Mouse (Mus musculus): ENCODE results near the gene Prss43. TPM values are rescaled to one million over a fixed set of nuclear protein-coding genes. Genes with fewer than 3 reads are reported as not detected.

Prss43 gene
- not detected in 2 replicates for polyA plus RNA-seq (2015; fragmentation: Nextera tagmentation; extraction: Ambion mirVana)

DNA sequence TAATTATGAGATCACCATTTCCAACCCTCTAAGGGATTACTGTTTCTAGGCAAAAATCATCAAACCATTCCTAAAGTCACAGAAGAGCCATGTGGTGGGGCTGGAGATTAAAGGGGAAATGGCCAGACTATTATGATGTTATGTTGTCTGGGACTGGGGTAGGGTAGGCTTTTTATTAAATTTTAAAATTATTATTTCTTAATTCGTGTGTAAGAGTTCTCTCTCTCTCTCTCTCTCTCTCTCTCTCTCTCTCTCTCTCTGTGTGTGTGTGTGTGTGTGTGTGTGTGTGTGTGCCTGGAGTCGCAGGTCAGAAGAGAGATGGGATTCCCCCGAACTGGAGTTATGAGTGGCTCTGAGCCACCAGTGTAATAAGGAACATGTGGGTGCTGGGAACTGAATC lies at the start of gene Prss43:
Gene Prss43, plus strand, starts transcription at position 301 of the 400 bp plus-strand sequence.
- Histone ChIP-seq H3K36me3 (replicated peaks) (no peaks in the 10 kb centered on the region), H3K4me1 (no peaks in the 10 kb centered on the region), H3K4me3 (no peak within 1 kb of the TSS), H3K27me3 (replicated peaks) (no peaks in the 10 kb centered on the region), H3K27ac (no peak within 1 kb of the TSS), H3K9ac (no peak within 1 kb of the TSS), H3K4me2 (no peak within 1 kb of the TSS), H3K9me3 (no peaks in the 10 kb centered on the region)
- WGBS, result 70% methylated on average over 3 of the region's 3 CpGs
- no peak for ATAC-seq (replicated peaks)

DNA sequence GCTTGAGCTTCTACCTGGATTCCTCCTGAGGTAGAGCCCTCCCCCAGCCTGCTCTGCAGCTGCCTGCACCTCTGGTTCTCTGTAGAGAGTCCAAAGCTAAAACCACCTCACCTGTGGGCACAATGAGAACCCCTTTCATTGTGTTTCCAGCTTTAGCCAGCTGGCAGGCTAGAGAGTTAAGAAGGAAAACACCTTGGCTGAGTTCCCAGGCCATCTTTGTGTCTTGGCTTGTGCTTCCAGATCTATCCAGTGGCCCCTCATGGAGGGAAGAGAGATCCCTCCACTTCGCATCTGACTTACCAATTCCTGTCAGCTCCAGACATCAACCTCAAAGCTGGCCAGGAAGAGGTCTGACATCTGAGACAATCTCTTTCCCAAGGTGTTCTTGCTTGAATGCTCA lies 48.4 kb upstream of the Prss43 start:
- Histone ChIP-seq H3K9ac (no peak overlapping the region), H3K36me3 (replicated peaks) (no peaks in the 10 kb centered on the region), H3K9me3 (no peaks in the 10 kb centered on the region), H3K4me2 (no peak overlapping the region), H3K4me1 (peaks cover 14% of the 10 kb centered on the region), H3K4me3 (no peak overlapping the region), H3K27me3 (replicated peaks) (no peaks in the 10 kb centered on the region; the same call in 1 of the 2 replicates), H3K27ac (no peak overlapping the region)
- 92% methylated on average over 1 of the region's 1 CpGs for WGBS
- no peak for ATAC-seq (replicated peaks)

DNA sequence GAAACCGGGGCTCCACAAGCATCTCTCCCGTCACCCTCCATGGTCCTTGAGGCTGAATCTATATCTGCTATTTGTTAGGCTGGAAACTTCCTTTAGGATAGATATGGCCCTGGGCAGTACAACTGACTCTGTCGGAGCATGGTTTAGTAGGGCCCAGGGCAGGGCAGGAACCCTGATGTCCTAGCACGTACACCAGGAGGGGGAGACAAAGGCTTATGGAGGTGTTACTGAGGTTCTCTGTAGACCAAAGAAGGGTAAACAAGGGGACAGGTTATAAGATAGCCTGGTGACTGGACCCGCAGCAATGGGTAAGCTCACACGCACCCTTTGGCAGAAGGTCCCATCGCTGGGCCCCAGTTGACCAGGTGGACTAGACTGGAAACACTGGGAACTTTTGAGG lies 47.9 kb upstream of the Prss43 start:
- Histone ChIP-seq H3K4me1 (peaks cover 14% of the 10 kb centered on the region), H3K4me3 (no peak overlapping the region), H3K9ac (no peak overlapping the region), H3K4me2 (no peak overlapping the region), H3K9me3 (no peaks in the 10 kb centered on the region), H3K27ac (no peak overlapping the region), H3K27me3 (replicated peaks) (no peaks in the 10 kb centered on the region; the same call in 1 of the 2 replicates), H3K36me3 (replicated peaks) (no peaks in the 10 kb centered on the region)
- ATAC-seq (replicated peaks), result no peak
- WGBS, result 86% methylated on average over 7 of the region's 7 CpGs

DNA sequence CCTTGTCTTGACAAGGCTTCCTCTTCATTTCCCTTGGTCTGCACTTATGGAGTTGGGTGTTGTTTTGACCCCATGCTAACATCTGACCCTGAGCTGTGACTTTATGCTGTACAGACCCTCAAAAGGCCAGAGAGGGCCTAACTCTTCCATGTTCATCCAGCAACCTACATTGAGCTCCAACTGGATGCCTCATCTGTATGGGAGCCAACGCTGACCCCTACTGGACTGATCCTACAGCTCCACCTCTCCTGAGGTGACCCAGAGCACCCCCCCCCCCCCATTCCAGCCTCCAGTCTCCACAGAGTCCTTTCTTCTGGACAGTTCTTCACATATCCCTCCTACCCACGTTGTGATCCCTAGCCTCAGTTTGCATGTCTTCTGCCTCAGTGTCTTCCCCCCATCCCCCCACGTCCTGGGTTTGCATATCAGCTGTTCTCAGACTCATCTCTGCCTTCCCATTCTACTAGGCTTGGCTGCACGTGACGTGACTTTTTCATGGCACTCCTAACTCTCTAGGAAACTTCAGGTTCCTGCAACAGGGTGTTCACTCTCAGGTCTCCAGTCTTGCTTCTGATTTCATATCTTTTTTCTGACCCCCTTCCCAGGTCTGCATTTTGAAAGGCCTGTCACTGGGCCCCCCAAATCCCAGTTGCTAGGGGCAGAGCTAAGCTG lies 47.1 kb upstream of the Prss43 start:
- H3K9ac ChIP-seq, result no peak overlapping the region
- no peaks in the 10 kb centered on the region; the same call in 1 of the 2 replicates for H3K27me3 ChIP-seq (replicated peaks)
- H3K4me1 ChIP-seq, result peaks cover 14% of the 10 kb centered on the region
- no peaks in the 10 kb centered on the region for H3K36me3 ChIP-seq (replicated peaks)
- WGBS, result 59% methylated on average over 5 of the region's 5 CpGs
- no peak overlapping the region for H3K4me2 ChIP-seq
- no peak overlapping the region for H3K4me3 ChIP-seq
- no peak overlapping the region for H3K27ac ChIP-seq
- ATAC-seq (replicated peaks), result no peak
- H3K9me3 ChIP-seq, result no peaks in the 10 kb centered on the region

DNA sequence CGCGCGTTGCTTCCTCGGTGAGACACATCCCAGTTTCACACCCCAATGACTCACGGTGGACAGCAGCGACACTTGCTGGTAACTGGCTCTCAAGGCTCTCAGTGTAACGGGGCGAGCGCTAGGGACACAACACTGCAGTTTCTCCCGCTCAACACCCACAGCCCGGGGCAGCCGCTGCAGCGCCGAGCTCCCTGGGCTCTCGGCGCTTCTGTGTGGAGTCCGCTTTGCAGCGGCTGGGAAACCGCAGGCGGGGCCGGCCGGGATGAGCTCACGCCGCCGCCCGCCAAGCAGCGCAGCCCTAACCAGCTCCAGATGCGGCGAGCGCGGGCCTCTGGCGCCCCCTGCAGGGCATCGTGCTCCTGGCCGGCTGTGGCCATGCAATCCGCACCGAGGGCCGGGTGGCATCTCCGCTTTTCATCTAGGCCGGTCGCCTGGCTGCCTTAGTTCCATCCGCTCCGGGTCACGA lies 45.2 kb upstream of the Prss43 start:
- ATAC-seq (replicated peaks), result peak; percentile 96
- Histone ChIP-seq H3K27me3 (replicated peaks) (no peaks in the 10 kb centered on the region; the same call in 1 of the 2 replicates), H3K9ac (peak overlapping the region; percentile 66), H3K4me1 (peaks cover 14% of the 10 kb centered on the region), H3K4me2 (peak overlapping the region; percentile 70), H3K36me3 (replicated peaks) (no peaks in the 10 kb centered on the region), H3K27ac (peak overlapping the region; percentile 85), H3K4me3 (peak overlapping the region; percentile 56), H3K9me3 (no peaks in the 10 kb centered on the region)
- 0% methylated on average over 43 of the region's 43 CpGs for WGBS

DNA sequence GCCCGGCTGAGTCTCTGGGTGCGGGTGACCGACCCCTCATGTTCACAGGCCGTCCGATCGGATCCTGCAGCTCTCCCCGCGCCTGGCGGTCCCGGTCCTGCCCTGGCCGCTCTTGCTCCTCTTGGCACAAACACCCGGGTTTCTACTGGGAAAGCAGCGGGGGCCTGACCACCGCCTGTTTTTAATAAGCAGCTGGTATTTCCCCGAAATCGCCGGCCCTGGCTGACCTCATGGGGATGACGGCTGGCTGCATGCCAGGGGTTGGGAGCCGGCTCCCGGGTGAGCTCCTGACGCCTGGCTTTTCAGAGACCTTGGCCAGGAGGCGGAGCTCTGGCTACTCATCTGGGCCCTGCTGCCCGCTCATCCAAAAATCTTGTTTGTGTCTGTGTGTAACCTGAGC lies 44.8 kb upstream of the Prss43 start:
- Histone ChIP-seq H3K9ac (peak overlapping the region; percentile 66), H3K4me2 (peak overlapping the region; percentile 70), H3K36me3 (replicated peaks) (no peaks in the 10 kb centered on the region), H3K4me3 (peak overlapping the region; percentile 56), H3K27ac (peak overlapping the region; percentile 85), H3K9me3 (no peaks in the 10 kb centered on the region), H3K4me1 (peaks cover 14% of the 10 kb centered on the region), H3K27me3 (replicated peaks) (no peaks in the 10 kb centered on the region; the same call in 1 of the 2 replicates)
- ATAC-seq (replicated peaks), result peak; percentile 76
- WGBS, result under 1% methylated on average over 23 of the region's 23 CpGs

DNA sequence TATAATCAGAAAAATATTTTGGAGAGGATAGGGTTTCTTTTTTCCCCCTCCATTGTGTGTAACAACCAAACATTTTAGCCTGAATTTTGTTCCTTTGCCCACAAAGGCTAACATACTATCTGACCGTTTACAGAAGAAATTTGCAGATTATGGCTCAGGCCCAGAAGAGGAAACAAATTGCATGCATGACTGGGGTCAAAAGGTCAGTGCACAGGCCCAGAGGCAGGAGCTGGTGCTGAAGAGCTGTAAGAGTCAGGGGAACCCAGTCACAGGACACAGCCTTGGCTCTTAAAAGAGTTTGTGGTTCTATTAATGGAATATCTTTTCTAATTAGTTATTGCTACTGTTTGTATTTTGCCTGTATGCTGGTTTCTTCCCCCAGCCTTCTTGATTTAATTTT lies 42.9 kb upstream of the Prss43 start:
- WGBS, result 45% methylated on average over 1 of the region's 1 CpGs

DNA sequence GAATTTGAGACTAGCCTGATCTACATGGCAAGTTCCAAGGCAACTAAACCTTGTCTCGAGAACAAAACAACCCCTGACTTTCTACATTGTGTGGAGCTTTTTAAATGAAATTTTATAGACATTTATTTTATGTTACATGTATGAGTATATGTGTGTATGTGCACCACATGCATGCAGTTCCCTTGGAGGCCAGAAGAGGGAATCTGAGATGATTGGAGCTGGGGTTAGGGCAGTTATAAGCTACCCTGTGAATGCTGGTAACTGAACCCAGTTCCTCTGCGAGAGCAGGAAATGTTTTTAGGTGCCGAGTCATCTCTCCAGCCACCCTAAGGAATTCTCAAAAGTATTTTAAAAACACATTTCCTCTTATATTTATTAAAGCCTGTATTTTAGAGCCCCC lies 38.3 kb upstream of the Prss43 start:
- H3K27ac ChIP-seq, result no peak overlapping the region
- no peak overlapping the region for H3K4me3 ChIP-seq
- H3K9ac ChIP-seq, result no peak overlapping the region
- ATAC-seq (replicated peaks), result no peak
- H3K27me3 ChIP-seq (replicated peaks), result no peaks in the 10 kb centered on the region
- 91% methylated on average over 3 of the region's 3 CpGs for WGBS
- H3K36me3 ChIP-seq (replicated peaks), result no peaks in the 10 kb centered on the region
- no peaks in the 10 kb centered on the region for H3K4me1 ChIP-seq
- no peak overlapping the region for H3K4me2 ChIP-seq
- H3K9me3 ChIP-seq, result no peaks in the 10 kb centered on the region

More for the DNA sequence above, 42.9 kb upstream of the Prss43 start:
- Histone ChIP-seq H3K9ac (no peak overlapping the region), H3K4me1 (peaks cover 14% of the 10 kb centered on the region), H3K36me3 (replicated peaks) (no peaks in the 10 kb centered on the region), H3K4me2 (no peak overlapping the region), H3K27ac (no peak overlapping the region), H3K27me3 (replicated peaks) (no peaks in the 10 kb centered on the region; the same call in 1 of the 2 replicates), H3K4me3 (no peak overlapping the region), H3K9me3 (no peaks in the 10 kb centered on the region)
- ATAC-seq (replicated peaks), result no peak

DNA sequence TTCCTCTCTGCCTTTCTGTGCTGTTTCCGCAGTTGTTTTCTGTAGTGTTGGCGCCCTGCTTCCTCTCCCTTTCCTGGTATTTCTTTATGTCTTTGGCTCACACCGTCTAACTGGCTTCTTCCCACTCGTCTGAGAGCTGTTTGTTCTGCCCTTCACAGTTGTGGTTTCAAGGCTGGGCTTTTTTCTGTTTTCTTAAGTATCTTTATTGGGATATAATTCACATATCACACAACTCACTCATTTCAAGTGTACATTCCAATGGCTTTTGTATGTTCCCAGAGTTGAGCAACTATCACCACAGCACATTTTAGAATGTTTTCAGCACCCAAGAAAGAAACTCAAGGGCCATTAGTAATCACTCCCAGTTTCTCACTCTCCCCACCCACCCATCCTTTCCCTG lies 36.0 kb upstream of the Prss43 start:
- H3K9me3 ChIP-seq, result no peaks in the 10 kb centered on the region
- H3K4me3 ChIP-seq, result no peak overlapping the region
- H3K9ac ChIP-seq, result no peak overlapping the region
- whole genome bisulfite sequencing, result 76% methylated on average over 4 of the region's 4 CpGs
- H3K27me3 ChIP-seq (replicated peaks), result no peaks in the 10 kb centered on the region
- no peak overlapping the region for H3K27ac ChIP-seq
- H3K36me3 ChIP-seq (replicated peaks), result no peaks in the 10 kb centered on the region
- no peaks in the 10 kb centered on the region for H3K4me1 ChIP-seq
- H3K4me2 ChIP-seq, result no peak overlapping the region
- no peak for ATAC-seq (replicated peaks)

DNA sequence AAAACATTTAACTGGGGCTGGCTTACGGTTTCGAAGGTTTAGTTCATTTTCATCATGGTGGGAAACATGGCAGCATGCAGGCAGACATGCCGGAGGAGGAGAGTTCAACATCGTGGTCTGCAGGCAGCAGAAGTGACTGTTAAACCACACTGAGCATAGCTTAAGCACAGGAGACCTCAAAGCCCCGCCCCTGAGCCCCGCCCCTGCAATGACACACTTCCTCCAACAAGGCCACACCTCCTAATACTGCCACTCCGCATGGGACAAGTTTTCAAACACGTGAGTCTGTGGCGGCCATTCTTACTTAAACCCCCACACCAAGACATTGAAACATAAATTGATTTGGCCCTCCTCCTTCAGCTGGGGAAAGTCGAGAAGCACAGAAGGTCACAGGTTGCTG lies 29.5 kb upstream of the Prss43 start:
- Histone ChIP-seq H3K27ac (no peak overlapping the region), H3K9me3 (no peaks in the 10 kb centered on the region), H3K9ac (no peak overlapping the region), H3K36me3 (replicated peaks) (no peaks in the 10 kb centered on the region), H3K4me1 (no peaks in the 10 kb centered on the region), H3K27me3 (replicated peaks) (no peaks in the 10 kb centered on the region), H3K4me3 (no peak overlapping the region), H3K4me2 (no peak overlapping the region)
- WGBS, result 87% methylated on average over 10 of the region's 10 CpGs
- no peak for ATAC-seq (replicated peaks)

DNA sequence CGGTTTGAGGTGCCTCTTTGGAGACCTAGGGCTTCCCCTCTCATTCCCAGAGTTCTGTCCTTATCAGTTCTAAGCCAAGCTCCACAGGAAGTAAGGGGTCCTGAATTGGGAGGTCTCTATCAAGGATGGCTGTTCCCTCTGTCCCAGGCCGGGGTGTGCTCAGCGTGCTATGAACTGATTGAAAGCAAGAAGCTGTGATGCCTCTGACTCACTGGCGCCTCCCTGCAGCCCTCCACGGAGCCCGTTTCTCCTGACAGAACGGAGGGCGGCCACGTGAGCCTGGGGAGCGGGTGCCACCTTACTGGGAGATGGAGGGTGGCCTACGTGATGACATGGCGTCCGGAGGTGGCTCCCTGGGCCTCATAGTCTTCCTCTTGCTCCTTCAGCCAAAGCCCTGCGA lies 28.6 kb upstream of the Prss43 start, which contains the start of gene Prss42:
Gene Prss42, plus strand, starts transcription at position 301 of the 400 bp plus-strand sequence.
- 94% methylated on average over 14 of the region's 14 CpGs for WGBS
- no peak for ATAC-seq (replicated peaks)
- no peaks in the 10 kb centered on the region for H3K4me1 ChIP-seq
- H3K4me2 ChIP-seq, result no peak within 1 kb of the TSS
- H3K4me3 ChIP-seq, result no peak within 1 kb of the TSS
- H3K9me3 ChIP-seq, result no peaks in the 10 kb centered on the region
- H3K27me3 ChIP-seq (replicated peaks), result no peaks in the 10 kb centered on the region
- no peak within 1 kb of the TSS for H3K27ac ChIP-seq
- no peak within 1 kb of the TSS for H3K9ac ChIP-seq
- no peaks in the 10 kb centered on the region for H3K36me3 ChIP-seq (replicated peaks)

DNA sequence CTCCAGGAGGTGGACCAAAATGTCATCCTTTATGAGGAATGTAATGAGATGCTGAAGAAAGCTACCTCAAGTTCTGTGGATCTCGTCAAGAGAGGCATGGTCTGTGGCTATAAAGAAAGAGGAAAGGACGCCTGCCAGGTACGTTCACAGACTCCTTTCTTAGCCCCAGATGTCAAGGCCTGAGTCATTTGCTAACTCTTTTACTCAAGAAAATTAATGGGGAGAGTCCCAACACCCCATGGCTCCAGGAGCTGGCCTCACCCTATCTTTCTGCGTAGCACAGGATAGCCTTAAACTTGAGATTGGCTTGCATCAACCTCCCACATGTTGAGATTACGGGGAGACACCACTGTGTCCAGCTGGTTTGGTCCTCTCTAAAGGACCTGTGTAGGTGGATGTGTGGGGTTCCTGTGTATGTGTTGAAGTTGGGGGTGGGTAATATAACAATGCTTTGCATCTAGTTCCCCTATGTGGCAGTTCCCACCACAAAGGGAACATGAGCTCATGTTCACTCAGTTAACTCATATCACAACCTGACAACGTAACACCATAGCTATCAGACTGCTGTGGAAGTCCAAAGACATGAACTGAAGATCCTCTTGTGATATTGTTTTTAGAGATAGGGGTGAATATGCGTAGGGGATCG lies 25.5 kb upstream of the Prss43 start:
- no peak for ATAC-seq (replicated peaks)
- 94% methylated on average over 8 of the region's 8 CpGs for WGBS
- Histone ChIP-seq H3K4me1 (no peaks in the 10 kb centered on the region), H3K4me2 (no peak overlapping the region), H3K27me3 (replicated peaks) (no peaks in the 10 kb centered on the region), H3K27ac (no peak overlapping the region), H3K4me3 (no peak overlapping the region), H3K36me3 (replicated peaks) (no peaks in the 10 kb centered on the region), H3K9ac (no peak overlapping the region), H3K9me3 (no peaks in the 10 kb centered on the region)

DNA sequence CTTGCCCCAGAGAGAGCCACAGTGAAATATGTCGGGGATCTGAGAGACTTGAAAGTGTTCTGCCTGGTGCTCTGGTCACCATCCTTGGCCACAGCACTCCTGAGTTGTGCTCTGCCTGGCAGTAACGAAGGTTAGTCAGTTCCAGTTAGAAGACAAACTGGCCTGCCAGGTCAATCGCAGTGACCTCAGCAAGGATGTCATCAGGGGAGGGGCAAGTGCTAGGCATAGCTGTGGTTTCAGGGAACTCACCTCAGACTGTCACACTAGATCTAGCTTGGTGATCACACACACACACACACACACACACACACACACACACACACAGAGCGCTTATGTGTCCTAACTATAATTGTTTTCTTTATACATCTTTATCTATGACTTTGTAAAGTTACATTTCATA lies 23.2 kb upstream of the Prss43 start:
- Histone ChIP-seq H3K4me1 (no peaks in the 10 kb centered on the region), H3K4me2 (no peak overlapping the region), H3K9ac (no peak overlapping the region), H3K27me3 (replicated peaks) (no peaks in the 10 kb centered on the region), H3K4me3 (no peak overlapping the region), H3K9me3 (no peaks in the 10 kb centered on the region), H3K27ac (no peak overlapping the region), H3K36me3 (replicated peaks) (no peaks in the 10 kb centered on the region)
- 70% methylated on average over 4 of the region's 4 CpGs for WGBS
- no peak for ATAC-seq (replicated peaks)
